Mouse (Mus musculus): ENCODE measurements around the gene Sorcs1. TPM values are rescaled to one million over a fixed set of nuclear protein-coding genes. Genes with fewer than 3 reads are reported as not detected.

The Sorcs1 gene
- total and polyA plus RNA-seq, 3 experiments = 0.11 to 0.59 (median 0.52) TPM

DNA sequence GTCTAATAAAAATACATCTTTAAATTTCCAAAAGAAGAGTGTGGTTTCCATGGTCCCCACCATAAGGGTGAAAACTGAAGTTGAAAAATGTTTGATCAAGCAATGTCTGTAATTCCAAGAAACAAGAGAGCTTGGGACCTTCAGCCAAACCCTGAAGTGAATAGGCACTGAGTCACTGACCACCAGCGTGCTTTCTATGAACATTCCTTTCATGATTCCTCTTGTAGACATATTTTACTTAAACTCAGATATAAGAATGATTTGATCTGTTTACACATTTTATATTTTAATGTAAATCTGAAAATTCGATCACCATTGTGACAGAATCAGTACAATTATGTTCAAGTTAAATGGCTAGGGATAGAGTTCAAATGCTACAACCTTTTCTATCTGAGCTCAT is 112.1 kb downstream of the Sorcs1 start:
- DNase-seq = no peak

DNA sequence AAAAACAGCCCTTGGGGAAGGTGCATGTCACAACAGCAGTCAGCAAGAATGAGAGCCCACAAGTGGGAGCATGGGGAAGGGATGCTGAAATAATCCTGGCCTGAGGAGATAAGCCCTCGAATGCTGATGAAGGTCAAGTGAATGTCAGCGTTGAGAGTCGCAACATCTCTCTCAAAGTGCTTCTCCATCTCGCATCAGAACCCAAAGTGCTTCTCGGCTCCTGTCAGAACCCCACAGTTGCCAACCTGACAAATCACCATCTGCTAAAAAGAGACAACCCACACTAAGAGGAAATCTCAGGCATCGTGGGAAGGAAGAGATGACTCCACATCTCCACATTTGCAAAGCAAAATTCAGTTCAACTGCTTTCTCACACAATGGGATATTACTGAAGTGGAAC is 119.7 kb downstream of the Sorcs1 start:
- DNase-seq = no peak

DNA sequence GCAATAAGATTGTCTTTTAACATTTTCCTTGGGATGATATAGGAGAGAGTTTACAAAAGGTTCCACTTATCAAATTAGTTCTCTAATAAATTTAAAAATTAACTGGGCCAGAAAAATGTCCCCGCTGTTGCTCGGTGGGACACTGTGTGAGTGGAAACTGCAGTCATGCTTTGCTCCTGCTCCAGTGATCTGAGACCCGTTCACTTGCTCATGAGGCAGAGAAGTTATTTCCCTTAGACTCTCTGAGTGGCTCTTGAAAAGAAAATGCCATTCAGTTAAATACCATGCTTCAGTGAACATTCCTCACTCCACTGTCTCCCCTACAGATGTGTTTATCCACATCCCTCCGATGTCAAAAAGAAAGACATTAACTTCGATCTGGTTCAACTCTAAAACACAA is 144.4 kb downstream of the Sorcs1 start:
- DNase-seq = no peak

- no peak for DNase-seq
Measured at GRCm38 (mm10) chr19:50527835-50528234, 150.6 kb downstream of the Sorcs1 start.

GRCm38 (mm10) chr19:50526094-50526493 is 152.4 kb downstream of the Sorcs1 start:
- no peak for DNase-seq

DNA sequence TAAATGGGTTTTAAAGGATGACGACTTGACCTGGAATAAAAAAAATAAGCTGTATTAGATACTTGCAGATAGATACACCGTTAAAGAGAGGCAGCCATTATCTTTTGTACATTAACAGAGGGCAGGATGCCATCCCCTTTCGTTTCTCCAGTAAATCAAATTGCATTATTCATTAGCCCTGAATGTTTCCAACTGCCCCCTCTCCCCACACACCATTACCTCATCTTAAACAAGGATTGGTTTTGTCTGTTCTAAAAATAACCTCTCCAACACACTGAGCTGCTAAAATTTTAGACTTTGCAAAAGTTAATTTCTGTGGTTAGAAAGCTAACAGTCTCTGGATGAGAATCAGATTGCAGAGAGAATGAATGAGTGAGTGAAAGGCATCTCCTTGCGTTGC is 156.5 kb downstream of the Sorcs1 start:
- no peak for DNase-seq

DNA sequence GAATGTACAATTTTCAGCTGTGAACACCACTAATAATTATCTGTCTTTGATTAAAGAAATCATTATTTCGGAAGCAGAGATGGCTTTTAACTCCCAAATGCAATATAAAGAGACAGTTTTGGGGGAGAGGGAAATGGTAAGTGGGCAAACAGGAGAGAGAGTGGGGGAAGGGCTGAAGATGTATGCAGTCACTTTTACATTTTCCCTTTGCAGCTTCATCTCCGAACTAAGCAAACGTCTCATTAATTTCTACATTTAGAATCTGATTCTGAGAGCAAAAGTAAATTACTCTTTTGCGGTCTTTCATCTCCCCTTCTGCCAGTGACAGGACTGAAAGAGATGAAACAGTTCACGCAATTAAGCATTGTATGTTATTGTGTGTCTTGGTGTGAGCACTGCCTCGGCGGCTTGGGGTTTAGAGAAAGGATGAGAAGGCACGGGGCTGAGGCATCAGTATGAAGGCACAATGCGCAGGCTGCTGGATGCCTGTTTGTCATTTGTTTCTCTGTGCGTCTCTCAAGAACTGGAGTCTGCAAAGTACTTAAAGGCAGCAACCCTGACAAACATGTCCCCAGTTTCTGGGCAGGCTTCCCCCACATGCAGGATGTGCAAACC is 163.3 kb downstream of the Sorcs1 start:
- no peak for DNase-seq

- DNase-seq = no peak
Measured at GRCm38 (mm10) chr19:50514309-50514830, 164.1 kb downstream of the Sorcs1 start.

DNA sequence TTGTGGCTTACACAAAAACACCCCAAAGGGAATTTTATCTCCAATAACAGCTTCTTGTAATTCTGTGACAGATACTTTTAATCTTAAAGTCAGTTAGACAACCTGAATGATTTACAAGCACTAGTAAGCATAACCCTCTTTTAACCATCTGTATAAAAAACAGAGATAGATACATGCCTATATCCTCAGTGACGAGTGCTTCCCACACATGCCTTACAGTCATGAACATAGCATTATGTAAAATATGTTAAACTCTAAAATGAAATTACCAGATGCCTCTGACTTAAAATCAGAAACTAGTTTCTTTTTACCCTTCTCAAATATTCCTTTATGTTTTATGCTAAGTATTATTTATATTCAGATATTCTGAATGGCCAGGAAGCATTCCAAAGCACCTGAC is 175.6 kb downstream of the Sorcs1 start:
- DNase-seq = no peak

DNA sequence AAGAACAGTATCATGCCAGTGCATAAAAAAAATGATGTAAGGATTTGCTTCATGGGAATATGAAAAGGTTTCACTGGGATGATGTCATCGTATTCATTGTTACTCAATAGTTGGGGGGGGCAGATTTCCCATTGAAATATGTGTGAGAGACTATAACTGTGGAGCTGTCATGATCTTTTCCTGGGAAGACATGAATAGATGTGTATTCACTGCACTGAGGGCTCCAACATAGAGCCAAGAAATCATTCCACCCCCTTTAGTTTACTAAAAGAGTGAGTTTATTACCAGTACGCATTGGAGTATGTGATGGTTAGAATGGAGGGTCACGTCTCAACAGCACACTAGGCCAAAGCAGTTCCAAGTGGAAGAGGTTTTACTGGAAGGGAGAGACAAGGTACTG is 187.3 kb downstream of the Sorcs1 start:
- no peak for DNase-seq

GRCm38 (mm10) chr19:50490721-50491120 is 187.7 kb downstream of the Sorcs1 start:
- no peak for DNase-seq

GRCm38 (mm10) chr19:50489786-50490185 is 188.7 kb downstream of the Sorcs1 start:
- DNase-seq = no peak

DNA sequence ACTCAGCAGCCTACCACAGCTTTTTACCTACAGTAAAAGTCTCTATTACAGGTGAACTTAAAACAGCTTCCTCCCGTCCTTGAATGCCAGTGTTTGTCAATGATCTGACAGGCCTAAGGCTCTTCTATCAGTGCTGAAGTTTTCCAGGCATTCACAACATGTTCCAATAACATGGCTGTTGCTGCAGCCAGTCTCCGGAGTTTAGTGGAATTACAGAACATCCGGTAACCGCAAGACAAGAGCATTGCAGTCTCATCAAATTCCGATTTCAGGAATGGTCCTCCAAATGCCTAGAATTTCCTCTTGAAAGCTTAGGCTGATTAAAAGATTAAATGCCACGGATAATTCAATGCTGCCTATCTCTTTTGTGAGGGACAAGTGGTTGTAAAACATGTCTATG is 190.0 kb downstream of the Sorcs1 start:
- DNase-seq = no peak

GRCm38 (mm10) chr19:50487768-50488167 is 190.7 kb downstream of the Sorcs1 start:
- DNase-seq = no peak

DNA sequence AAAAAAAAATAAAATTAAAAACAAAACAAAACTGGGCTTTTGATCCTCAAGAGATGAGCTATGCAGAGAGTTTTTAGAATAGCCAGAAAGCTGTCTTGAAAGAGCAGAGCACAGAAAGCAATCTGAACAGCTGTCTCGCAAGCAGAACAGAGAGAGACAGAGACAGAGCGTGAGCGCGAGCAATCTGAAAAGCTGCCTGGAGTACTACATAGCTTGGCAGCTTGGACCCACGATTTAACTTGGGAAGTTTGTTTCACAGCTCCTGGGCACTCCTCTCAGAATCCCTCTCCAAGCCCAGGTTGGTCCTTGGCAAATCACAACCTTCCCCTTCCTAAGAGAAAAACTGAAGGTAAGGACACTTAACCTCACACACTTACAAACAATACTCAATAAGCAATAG is 192.1 kb downstream of the Sorcs1 start:
- no peak for DNase-seq

- DNase-seq = no peak
Measured at GRCm38 (mm10) chr19:50476774-50477173, 201.7 kb downstream of the Sorcs1 start.

DNA sequence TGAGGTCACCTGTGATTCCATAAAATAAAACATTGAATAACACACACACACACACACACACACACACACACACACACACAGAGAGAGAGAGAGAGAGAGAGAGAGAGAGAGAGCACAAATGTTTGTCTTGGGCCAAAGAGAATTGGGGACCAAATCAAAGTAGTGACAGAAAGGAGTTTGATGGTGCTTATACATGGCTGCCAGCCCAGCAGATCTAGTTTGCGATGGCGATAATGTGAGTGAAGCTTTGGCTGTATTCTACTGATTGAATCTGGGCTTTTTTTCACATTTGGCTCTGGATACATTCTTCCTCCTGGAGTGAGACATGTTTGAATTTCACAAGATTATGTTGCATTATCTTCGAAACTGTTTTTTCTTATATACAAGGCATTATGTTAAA is 209.9 kb downstream of the Sorcs1 start:
- DNase-seq = no peak

DNA sequence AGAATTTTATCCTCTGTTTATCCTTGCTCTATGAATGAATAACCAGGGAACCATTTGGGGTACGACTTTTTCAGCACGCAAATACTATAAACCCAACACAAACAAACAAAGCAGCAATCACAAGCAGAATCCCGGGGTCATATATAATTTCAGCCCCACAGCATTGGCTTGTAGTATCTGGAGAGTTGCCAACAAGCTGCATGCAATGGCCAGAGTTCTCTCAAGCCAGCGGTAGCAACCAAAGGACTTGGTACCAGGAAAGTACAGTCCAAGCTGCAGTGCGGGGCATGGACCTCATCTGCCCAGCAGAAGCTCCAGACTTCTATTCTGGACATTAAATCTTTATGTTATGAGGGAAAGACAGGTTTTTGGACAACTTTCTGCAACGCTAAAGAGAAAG is 213.6 kb downstream of the Sorcs1 start:
- no peak for DNase-seq

DNA sequence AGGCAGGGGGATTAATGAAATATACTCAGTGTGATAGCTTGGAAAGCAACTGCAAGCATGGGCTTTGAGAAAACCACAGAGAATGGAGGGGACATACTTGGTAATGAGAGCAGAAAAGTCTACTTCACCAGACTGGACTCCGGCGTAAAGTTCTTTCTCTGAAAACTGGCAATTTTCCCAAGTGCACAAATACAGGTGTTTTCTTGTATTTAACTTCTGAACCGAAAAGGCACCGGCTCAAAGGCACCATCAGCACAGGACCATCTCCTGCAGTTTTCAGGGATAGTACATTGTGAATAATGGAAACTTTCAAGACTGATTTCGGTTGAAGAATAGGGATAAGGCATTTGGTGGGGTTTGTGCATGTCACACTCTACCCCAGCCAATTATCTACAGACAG is 219.9 kb downstream of the Sorcs1 start:
- no peak for DNase-seq

- no peak for DNase-seq
Measured at GRCm38 (mm10) chr19:50457275-50457892, 221.1 kb downstream of the Sorcs1 start.

DNA sequence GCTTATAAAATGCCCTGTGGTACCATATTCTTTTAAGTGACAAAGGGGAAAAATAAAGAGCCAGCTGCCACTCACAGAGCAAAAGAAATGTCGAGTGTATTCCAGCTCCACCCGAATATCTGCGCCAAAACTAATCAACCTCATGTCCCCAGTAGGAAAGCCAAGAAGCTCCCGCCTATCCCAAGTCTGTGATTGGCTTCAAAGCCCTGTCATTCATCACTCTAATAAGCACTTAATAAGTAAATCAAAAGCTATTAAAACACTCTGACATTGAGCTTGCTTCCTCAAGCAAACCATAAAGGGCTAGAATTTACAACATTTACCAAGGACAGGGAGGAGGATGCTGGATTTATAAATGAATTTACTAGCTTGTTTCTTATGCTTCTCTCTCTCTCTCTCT is 237.3 kb downstream of the Sorcs1 start:
- DNase-seq = no peak

- no peak for DNase-seq
Measured at GRCm38 (mm10) chr19:50440246-50440910, 238.1 kb downstream of the Sorcs1 start.

DNA sequence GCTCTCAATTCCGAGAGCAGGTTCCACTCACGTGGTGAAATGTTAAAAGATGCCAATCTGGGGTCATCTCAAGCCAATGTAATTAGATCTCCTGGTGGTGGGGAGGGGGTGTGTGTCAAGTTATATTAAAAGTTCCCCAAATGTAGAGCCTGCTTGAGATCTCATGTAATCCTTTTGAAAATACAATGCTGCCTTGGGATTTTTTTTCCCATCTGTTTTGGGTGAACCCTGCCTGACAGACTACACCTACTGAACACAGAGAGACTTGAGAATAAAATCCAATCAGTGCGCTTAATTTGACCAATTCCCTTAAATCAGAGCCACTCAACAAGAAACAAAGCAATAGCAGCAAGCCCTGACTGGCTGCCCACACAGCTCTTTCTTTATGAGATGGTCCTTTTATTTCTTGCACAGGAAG is 239.0 kb downstream of the Sorcs1 start:
- DNase-seq = no peak

DNA sequence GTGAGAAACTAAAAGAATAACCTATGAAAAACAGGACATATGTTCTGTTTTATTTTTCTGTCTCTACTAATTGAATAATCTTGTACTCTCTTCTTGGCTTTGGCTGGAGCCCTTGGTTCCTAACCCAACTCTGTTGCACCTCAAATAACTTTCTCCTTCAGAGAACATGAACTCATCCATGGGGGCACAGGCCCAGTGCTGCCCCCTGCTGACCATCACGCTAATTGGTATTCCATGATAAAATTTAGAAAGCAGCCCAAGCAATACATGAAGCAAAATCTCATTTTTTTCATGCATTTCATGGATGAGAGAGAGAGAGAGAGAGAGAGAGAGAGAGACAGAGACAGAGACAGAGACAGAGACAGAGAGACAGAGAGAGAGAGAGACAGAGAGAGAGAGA is 255.5 kb downstream of the Sorcs1 start:
- DNase-seq = no peak
